Mouse (Mus musculus): ENCODE data around the gene Fer.
A peak's percentile ranks its signal among the peaks of the same experiment; 100 is the strongest.

The Fer gene

GRCm38 (mm10) chr17:64140063-64140850 lies 277.4 kb downstream of the Fer start:
- no peak for DNase-seq (ENCODE audit: low spot score in 2 of 2)

GRCm38 (mm10) chr17:64141856-64142255 lies 279.0 kb downstream of the Fer start:
- DNase-seq (ENCODE audit: low spot score in 2 of 2): no peak

- DNase-seq (ENCODE audit: low spot score in 2 of 2): no peak
Observed at GRCm38 (mm10) chr17:64146409-64146808, 283.5 kb downstream of the Fer start.

- no peak for DNase-seq (ENCODE audit: low spot score in 2 of 2)
Observed at GRCm38 (mm10) chr17:64150717-64151116, 287.9 kb downstream of the Fer start.

GRCm38 (mm10) chr17:64167731-64168130 lies 304.9 kb downstream of the Fer start:
- DNase-seq (ENCODE audit: low spot score in 2 of 2): peak; percentile 35 to 44

GRCm38 (mm10) chr17:64170019-64170418 lies 307.2 kb downstream of the Fer start:
- DNase-seq (ENCODE audit: low spot score in 2 of 2): no peak

GRCm38 (mm10) chr17:64172474-64172873 lies 309.6 kb downstream of the Fer start:
- DNase-seq (ENCODE audit: low spot score in 2 of 2): no peak

GRCm38 (mm10) chr17:64180546-64180945 lies 317.7 kb downstream of the Fer start:
- no peak for DNase-seq (ENCODE audit: low spot score in 2 of 2)

GRCm38 (mm10) chr17:64181291-64181690 lies 318.4 kb downstream of the Fer start:
- no peak for DNase-seq (ENCODE audit: low spot score in 2 of 2)

GRCm38 (mm10) chr17:64182599-64182998 lies 319.7 kb downstream of the Fer start:
- no peak for DNase-seq (ENCODE audit: low spot score in 2 of 2)

GRCm38 (mm10) chr17:64183196-64183595 lies 320.3 kb downstream of the Fer start:
- peak; percentile 21 to 26 for DNase-seq (ENCODE audit: low spot score in 2 of 2)

Data from right cerebral cortex, adult 2 months (tissue).